Mouse (Mus musculus) thymus, postnatal 0 days (tissue): Measurements from ENCODE around the gene Kantr. TPM values are rescaled to one million over a fixed set of nuclear protein-coding genes. Genes with fewer than 3 reads are reported as not detected.

Source experiments
- DNase-seq: peaks from one replicate; pipeline ENCODE4 v3.0.0-alpha.2; 2015; ENCODE audit warnings: low spot score
- polyA plus RNA-seq: library from polyadenylated mRNA; unstranded; fragments of >200 nt; fragmentation: Nextera tagmentation; extraction: Ambion mirVana; gene quantifications from 2 replicates; pipeline ENCODE4 v1.2.1, GENCODE M21; 2015

The Kantr gene
- polyA plus RNA-seq, 1 experiment from 2014 or later, result 13.7 TPM

GRCm38 (mm10) chrX:152284746-152285145 is 42.5 kb downstream of the Kantr start:
- no peak for DNase-seq

GRCm38 (mm10) chrX:152279384-152279783 is 47.9 kb downstream of the Kantr start:
- no peak for DNase-seq

DNA sequence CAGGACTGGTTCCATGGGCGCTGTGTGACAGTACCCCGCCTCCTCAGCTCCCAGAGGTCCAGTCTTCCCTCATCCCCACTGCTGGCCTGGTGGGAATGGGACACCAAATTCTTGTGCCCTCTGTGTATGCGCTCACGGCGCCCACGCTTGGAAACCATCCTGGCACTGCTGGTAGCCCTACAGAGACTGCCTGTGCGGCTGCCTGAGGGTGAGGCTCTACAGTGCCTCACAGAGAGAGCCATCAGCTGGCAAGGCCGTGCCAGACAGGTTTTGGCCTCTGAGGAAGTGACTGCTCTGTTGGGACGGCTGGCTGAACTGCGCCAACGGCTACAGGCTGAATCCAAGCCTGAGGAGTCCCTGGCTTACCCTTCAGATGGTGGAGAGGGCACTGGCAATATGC is 56.1 kb downstream of the Kantr start:
- DNase-seq, result no peak

Other genes with a start within 250 kb of the Kantr start
- gene Iqsec2, start 183.2 kb downstream of the Kantr start, polyA plus RNA-seq, result 0.88 and 0.89 TPM in 2 replicates
- 19.4 and 23.9 TPM in 2 replicates for gene Kdm5c, start 94.5 kb downstream of the Kantr start, polyA plus RNA-seq
- gene Tspyl2, start 14.9 kb upstream of the Kantr start, polyA plus RNA-seq, result 9.6 and 10.3 TPM in 2 replicates
- gene Gpr173, start 41.2 kb upstream of the Kantr start, polyA plus RNA-seq, result 0.26 and 0.35 TPM in 2 replicates
- gene Cldn34a, start 235.8 kb upstream of the Kantr start, polyA plus RNA-seq, result not detected in 2 replicates